Mouse (Mus musculus) myocyte (in vitro differentiated cells): ENCODE measurements at regions not wholly inside any gene's neighbourhood (a gene's known extent, or its start where the extent isn't known, plus 50 kb on each side); places are given as distances from the start of the nearest gene placed in this dataset.

Experiments used
- H3K27me3 ChIP-seq: one replicate; pipeline ENCODE4 v1.6.1; 2011; ENCODE audit not compliant: control insufficient read depth, insufficient read depth, insufficient read length
- H3K36me3 ChIP-seq: one replicate; pipeline ENCODE4 v1.6.1; 2011; ENCODE audit not compliant: control insufficient read depth, insufficient read depth
- H3K4me2 ChIP-seq: one replicate; pipeline ENCODE4 v1.6.1; 2011; ENCODE audit warnings: low read depth, control low read depth
- H3K4me3 ChIP-seq: one replicate; pipeline ENCODE4 v1.5.1; 2011; ENCODE audit warnings: mild to moderate bottlenecking, control low read depth, moderate library complexity
- H3K79me2 ChIP-seq: one replicate; pipeline ENCODE4 v1.6.1; 2011; ENCODE audit not compliant: control insufficient read depth, insufficient read depth
- H3ac ChIP-seq: one replicate; pipeline ENCODE4 v1.6.1; 2011; ENCODE audit not compliant: control insufficient read depth, insufficient read length
- CEBPB ChIP-seq: IDR thresholded peaks from 2 replicates; pipeline ENCODE4 v1.6.1; 2011; ENCODE audit warnings: mild to moderate bottlenecking, moderate library complexity; ENCODE audit not compliant: poor library complexity, insufficient read depth, severe bottlenecking
- E2F4 ChIP-seq: IDR thresholded peaks from one replicate; pipeline ENCODE4 v1.6.1; 2011; ENCODE audit warnings: mild to moderate bottlenecking, control low read depth, moderate library complexity; ENCODE audit not compliant: insufficient read depth
- MAX ChIP-seq: IDR thresholded peaks from one replicate; pipeline ENCODE4 v1.6.1; 2011; ENCODE audit warnings: low read depth, mild to moderate bottlenecking, control low read depth
- MYOD1 ChIP-seq, 3 experiments: IDR thresholded peaks; one replicate each; pipeline ENCODE4 v1.6.1; 2011; ENCODE audit warnings: control low read depth in 2 of 3, low read depth in 2 of 3, mild to moderate bottlenecking in 2 of 3, moderate library complexity in 1 of 3; ENCODE audit not compliant: insufficient read length in 2 of 3, control insufficient read depth in 1 of 3
- MYOG ChIP-seq, 3 experiments: IDR thresholded peaks; one replicate each; pipeline ENCODE4 v1.6.1; 2011; ENCODE audit warnings: control low read depth in 2 of 3, low read depth in 2 of 3, mild to moderate bottlenecking in 2 of 3; ENCODE audit not compliant: insufficient read length in 2 of 3, control insufficient read depth in 1 of 3, insufficient read depth in 1 of 3
- POLR2A ChIP-seq: IDR thresholded peaks from one replicate; pipeline ENCODE4 v1.6.1; 2011; ENCODE audit warnings: low read depth, mild to moderate bottlenecking, control low read depth, moderate library complexity; ENCODE audit not compliant: insufficient read length
- POLR2AphosphoS2 ChIP-seq: IDR thresholded peaks from one replicate; pipeline ENCODE4 v1.6.1; 2011; ENCODE audit warnings: low read depth, control low read depth; ENCODE audit not compliant: insufficient read length
- REST ChIP-seq: IDR thresholded peaks from one replicate; pipeline ENCODE4 v1.6.1; 2011; ENCODE audit warnings: mild to moderate bottlenecking, control low read depth, moderate library complexity; ENCODE audit not compliant: insufficient read depth, insufficient read length
- SRF ChIP-seq: IDR thresholded peaks from one replicate; pipeline ENCODE4 v1.6.1; 2011; ENCODE audit warnings: low read depth; ENCODE audit not compliant: control insufficient read depth, insufficient read length
- TCF12 ChIP-seq: IDR thresholded peaks from one replicate; pipeline ENCODE4 v1.6.1; 2011; ENCODE audit warnings: mild to moderate bottlenecking, control low read depth; ENCODE audit not compliant: poor library complexity, insufficient read depth, severe bottlenecking
- TCF3 ChIP-seq: IDR thresholded peaks from one replicate; pipeline ENCODE4 v1.6.1; 2011; ENCODE audit warnings: low read depth, control low read depth; ENCODE audit not compliant: insufficient read length
- USF1 ChIP-seq: IDR thresholded peaks from one replicate; pipeline ENCODE4 v1.6.1; 2011; ENCODE audit warnings: low read depth, mild to moderate bottlenecking, control low read depth, moderate library complexity

GRCm38 (mm10) chr16:77332285-77332684 lies 269.6 kb downstream of the Gm11146 start:
- Histone ChIP-seq H3ac (no peak overlapping the region), H3K79me2 (no peaks in the 10 kb centered on the region), H3K36me3 (no peaks in the 10 kb centered on the region), H3K4me2 (no peak overlapping the region), H3K27me3 (no peaks in the 10 kb centered on the region), H3K4me3 (no peak overlapping the region)
- TF ChIP-seq CEBPB = no peak
- no peak for TF ChIP-seq MYOD1 (IDR thresholded peaks at IDR 0.05; ENCODE audit: control insufficient read depth in 1 of 3, insufficient read length in 2 of 3, low read depth in 2 of 3)
- no peak for TF ChIP-seq TCF12

- Histone ChIP-seq H3K4me2 (peak overlapping the region; percentile 78), H3K36me3 (no peaks in the 10 kb centered on the region), H3K27me3 (no peaks in the 10 kb centered on the region), H3ac (no peak overlapping the region), H3K4me3 (peak overlapping the region; percentile 31), H3K79me2 (no peaks in the 10 kb centered on the region)
- TF ChIP-seq MYOD1 (IDR thresholded peaks at IDR 0.05; ENCODE audit: control insufficient read depth in 1 of 3, insufficient read length in 2 of 3, low read depth in 2 of 3) (peak; percentile 3 to 85 (median 84)), MAX (no peak), USF1 (peak; percentile 88), CEBPB (no peak), SRF (no peak), POLR2AphosphoS2 (no peak), TCF12 (no peak)
Observed at GRCm38 (mm10) chr16:77330996-77331395, 270.9 kb downstream of the Gm11146 start.

DNA sequence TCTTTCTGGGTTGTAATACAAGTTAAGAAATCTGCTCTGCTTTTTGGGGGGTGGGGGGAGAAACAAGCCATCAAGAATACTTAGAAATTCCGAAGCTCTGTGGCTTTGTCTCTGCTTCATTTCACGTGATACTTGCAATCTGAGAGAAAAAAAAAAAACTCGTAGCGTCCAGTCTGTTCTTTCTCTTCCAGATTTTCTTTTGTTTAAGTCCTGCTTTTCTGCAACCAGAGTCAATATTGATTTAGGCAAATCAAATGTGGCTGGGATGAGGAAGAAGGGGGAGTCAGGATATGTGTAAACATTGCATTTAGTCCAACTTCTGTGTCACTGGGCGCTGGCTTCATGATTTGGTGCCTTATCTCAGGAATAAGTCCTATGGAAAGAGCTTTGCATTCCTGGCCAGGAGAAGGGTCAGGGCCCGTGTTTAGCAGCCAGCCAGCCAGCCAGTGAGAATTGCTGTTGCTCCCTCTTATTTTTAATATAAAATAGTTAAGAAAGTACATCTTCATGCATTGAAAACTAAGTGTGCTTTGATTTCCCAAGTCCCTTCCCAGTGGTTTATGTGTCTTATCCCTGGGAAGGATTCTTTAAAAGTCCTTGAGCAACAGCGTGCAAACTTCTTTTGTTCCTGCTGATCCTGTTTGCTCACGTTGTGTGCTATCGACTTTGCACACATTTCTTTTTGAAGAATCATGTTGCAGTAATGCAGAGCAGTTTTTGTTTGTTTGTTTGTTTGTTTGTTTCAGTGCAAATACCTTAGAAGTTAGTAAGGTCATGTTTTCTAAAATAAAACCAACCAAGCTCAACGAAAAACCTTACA lies 272.0 kb downstream of the Gm11146 start:
- Histone ChIP-seq H3K4me3 (peak overlapping the region; percentile 31), H3K79me2 (no peaks in the 10 kb centered on the region), H3K27me3 (no peaks in the 10 kb centered on the region), H3K36me3 (no peaks in the 10 kb centered on the region), H3K4me2 (peak overlapping the region; percentile 78), H3ac (no peak overlapping the region)
- TF ChIP-seq MYOG (IDR thresholded peaks at IDR 0.05; ENCODE audit: control insufficient read depth in 1 of 3, insufficient read depth in 1 of 3, insufficient read length in 2 of 3, low read depth in 2 of 3) (no peak), TCF12 (no peak), SRF (no peak)

DNA sequence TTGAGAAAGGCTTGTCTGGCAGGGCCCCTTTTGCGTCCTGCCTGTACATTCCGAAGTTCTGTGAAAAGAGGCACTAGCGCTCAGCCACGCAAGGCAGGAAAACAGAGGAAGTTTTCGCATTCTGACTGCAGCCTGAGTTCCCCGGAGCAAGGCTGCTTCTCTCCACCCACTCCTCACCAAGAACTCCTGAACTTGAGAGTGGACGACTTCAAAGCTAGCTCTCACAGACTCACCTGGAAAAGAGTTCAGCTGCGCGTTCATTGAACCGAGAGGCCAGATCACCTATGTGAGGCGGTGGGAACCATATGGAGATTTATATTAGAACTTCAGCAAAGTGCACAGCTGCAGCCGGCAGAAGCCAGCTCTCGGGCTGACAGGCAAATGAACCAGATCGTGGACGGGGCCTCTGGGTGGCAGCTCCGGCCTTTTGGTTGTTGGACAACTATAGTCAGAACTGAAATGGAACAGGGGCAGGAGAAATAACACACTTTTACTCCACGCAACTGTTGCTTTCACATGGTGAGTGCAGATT lies 272.7 kb downstream of the Gm11146 start:
- H3K79me2 ChIP-seq = no peaks in the 10 kb centered on the region
- no peak overlapping the region for H3ac ChIP-seq
- no peaks in the 10 kb centered on the region for H3K27me3 ChIP-seq
- peak overlapping the region; percentile 78 for H3K4me2 ChIP-seq
- no peaks in the 10 kb centered on the region for H3K36me3 ChIP-seq
- H3K4me3 ChIP-seq = peak overlapping the region; percentile 31
- no peak for TF ChIP-seq REST
- no peak for TF ChIP-seq MYOD1 (IDR thresholded peaks at IDR 0.05; ENCODE audit: control insufficient read depth in 1 of 3, insufficient read length in 2 of 3, low read depth in 2 of 3)
- no peak for TF ChIP-seq SRF
- no peak for TF ChIP-seq E2F4
- no peak for TF ChIP-seq TCF3
- TF ChIP-seq CEBPB = no peak
- no peak for TF ChIP-seq TCF12
- TF ChIP-seq POLR2AphosphoS2 = no peak
- no peak for TF ChIP-seq POLR2A
- TF ChIP-seq MAX = no peak
- no peak for TF ChIP-seq MYOG (IDR thresholded peaks at IDR 0.05; ENCODE audit: control insufficient read depth in 1 of 3, insufficient read depth in 1 of 3, insufficient read length in 2 of 3, low read depth in 2 of 3)
- TF ChIP-seq USF1 = no peak

DNA sequence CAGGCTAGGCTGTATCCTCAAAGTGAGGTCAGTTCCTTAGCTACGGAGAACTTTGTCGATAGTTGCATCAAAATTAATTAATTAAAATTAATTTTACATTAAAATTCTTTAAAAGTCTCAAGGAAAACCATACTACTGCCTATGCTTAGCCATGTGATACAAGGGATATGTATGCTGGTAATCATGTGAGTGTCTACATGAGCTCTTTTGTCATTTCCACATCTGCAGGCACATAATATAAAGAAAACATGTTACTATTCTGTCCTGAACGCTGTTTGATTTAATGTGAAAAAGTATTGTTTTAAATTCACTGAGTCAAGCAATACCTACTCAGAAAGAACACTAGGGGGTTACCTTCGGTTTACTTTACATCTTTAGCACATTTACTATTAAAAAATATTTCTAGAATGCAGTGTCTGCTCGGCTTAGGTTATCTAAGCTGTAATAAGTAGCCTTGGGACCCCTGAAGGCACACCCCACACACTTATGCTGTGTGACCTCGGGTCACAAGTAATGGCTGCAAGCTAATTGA lies 273.2 kb downstream of the Gm11146 start:
- H3K27me3 ChIP-seq = no peaks in the 10 kb centered on the region
- peak overlapping the region; percentile 31 for H3K4me3 ChIP-seq
- no peak for TF ChIP-seq E2F4
- no peak for TF ChIP-seq USF1
- TF ChIP-seq REST = no peak
- TF ChIP-seq POLR2AphosphoS2 = no peak
- no peak for TF ChIP-seq MAX
- no peak for TF ChIP-seq TCF12
- TF ChIP-seq CEBPB = no peak
- no peak for TF ChIP-seq TCF3
- TF ChIP-seq MYOG (IDR thresholded peaks at IDR 0.05; ENCODE audit: control insufficient read depth in 1 of 3, insufficient read depth in 1 of 3, insufficient read length in 2 of 3, low read depth in 2 of 3) = no peak
- no peak for TF ChIP-seq POLR2A
- no peak for TF ChIP-seq SRF
- peak overlapping the region; percentile 78 for H3K4me2 ChIP-seq
- H3K36me3 ChIP-seq = no peaks in the 10 kb centered on the region
- H3K79me2 ChIP-seq = no peaks in the 10 kb centered on the region
- H3ac ChIP-seq = no peak overlapping the region
